Mouse (Mus musculus) embryonic fibroblast, embryonic 13.5 days (primary cell): ENCODE results near the gene Cap2.

Experiments used
- CTCF ChIP-seq: IDR thresholded peaks from 2 replicates; pipeline ENCODE4 v1.5.1; 2011; ENCODE audit warnings: mild to moderate bottlenecking, control low read depth, low read length, moderate library complexity, borderline replicate concordance; ENCODE audit not compliant: insufficient read depth
- POLR2A ChIP-seq: IDR thresholded peaks from 2 replicates; pipeline ENCODE4 v1.6.1; 2011; ENCODE audit warnings: low read depth, mild to moderate bottlenecking, control low read depth, low read length, moderate library complexity

DNA sequence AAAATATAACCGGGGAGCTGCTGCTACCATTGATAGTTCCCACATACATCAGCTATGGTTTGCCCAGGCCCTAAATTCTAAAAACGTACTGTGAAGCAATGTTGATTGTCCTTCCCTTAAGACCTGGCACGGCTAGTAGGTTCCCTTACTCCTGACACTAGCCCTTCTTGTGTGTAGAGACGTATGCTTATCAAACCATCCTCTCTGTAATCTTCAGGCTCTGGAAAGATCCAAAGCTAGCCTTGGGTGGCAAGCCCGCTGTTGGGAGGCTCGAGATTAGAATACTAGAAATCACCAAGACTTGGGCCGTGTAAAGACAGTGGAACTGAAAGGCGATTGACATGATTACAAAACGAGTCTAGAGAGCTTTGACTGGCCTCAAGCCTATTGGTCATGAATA is 168.9 kb downstream of the Cap2 start:
- TF ChIP-seq CTCF, result no peak
- no peak for TF ChIP-seq POLR2A
